Mouse (Mus musculus): ENCODE data around the gene Bbs10. TPM values are rescaled to one million over a fixed set of nuclear protein-coding genes. Genes with fewer than 3 reads are reported as not detected.

Gene Bbs10
- polyA plus RNA-seq, 1 experiment: 0.94 TPM

DNA sequence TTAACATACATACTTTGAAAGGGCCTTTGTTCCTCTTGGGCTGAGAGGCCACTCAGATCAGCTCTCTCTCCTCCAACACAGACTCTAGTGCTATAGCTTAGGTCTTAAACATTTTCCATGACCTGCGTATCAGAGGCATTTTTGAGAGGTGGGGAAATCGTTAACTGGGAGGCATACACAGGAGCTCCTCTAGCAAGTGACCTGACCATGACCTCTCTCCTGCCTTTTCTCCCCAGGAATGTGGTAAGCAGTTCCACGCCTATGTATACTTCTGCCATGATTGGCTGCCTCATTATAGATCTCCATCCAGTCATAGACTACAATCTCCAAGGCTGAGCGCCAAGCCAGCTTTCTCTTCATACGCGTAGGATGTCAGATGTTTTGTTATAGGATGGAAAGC is 14.8 kb downstream of the Bbs10 start:
- TF ChIP-seq GATA1 (IDR thresholded peaks at IDR 0.05; ENCODE audit: low read length): no peak

GRCm38 (mm10) chr10:111314636-111315395 is 16.3 kb downstream of the Bbs10 start:
- TF ChIP-seq GATA1 (IDR thresholded peaks at IDR 0.05; ENCODE audit: low read length): no peak

GRCm38 (mm10) chr10:111315940-111316339 is 17.5 kb downstream of the Bbs10 start:
- no peak for TF ChIP-seq GATA1 (IDR thresholded peaks at IDR 0.05; ENCODE audit: low read length)

GRCm38 (mm10) chr10:111318021-111318420 is 19.5 kb downstream of the Bbs10 start:
- TF ChIP-seq GATA1 (IDR thresholded peaks at IDR 0.05; ENCODE audit: low read length): no peak

DNA sequence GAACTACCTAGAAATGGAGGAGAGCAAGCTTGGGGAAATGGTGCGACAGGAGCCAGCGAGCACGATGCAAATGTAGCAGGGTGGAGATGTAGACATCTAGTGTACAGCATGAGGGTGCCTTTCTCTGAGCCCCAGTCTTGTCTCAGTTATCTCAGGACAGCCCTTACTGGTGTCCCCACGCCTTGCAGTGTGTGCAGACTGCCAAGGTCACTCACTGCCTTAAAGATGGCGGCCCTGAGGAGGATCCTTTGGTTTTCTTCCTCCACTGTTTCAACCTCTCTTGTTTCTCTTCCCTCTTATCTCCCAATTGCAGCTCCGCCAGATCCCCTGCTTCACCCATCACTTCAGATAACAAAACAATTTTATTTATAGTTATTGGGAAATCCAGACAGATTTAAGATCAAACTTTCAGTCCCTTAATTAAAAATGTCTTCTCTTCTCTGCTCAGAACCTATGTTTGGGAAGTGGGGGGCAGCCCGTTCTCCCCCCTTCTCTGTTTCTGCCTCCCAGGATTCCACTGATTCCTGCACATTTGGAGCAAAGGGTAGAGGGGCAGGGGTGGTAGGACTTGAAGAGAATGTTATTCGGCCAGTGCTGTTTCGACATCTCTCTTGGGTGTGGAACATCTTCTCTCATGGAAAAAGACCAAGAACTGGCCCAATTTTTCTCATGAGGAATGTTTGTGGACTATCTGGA is 20.5 kb downstream of the Bbs10 start:
- TF ChIP-seq GATA1 (IDR thresholded peaks at IDR 0.05; ENCODE audit: low read length): no peak

DNA sequence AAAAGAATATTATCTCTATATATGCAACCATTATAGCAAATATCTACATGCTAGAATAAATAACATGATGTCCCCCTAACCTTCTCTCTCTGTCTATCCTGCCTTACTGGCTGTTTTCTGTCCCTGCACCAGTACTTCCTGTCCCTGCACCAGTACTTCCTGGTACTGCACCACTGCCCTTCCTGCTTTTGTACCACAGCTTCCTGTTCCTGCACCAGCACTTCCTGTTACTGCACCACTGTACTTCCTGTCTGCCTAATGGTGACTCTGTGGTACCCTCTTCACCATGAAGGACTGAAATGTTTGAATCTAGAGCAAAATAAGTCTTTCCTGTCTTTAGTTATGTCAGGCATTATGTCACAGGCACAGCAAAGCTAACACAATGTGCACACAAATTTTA is 22.1 kb downstream of the Bbs10 start:
- TF ChIP-seq GATA1 (IDR thresholded peaks at IDR 0.05; ENCODE audit: low read length): no peak

GRCm38 (mm10) chr10:111327957-111328356 is 29.5 kb downstream of the Bbs10 start:
- no peak for TF ChIP-seq GATA1 (IDR thresholded peaks at IDR 0.05; ENCODE audit: low read length)

- no peak for TF ChIP-seq GATA1 (IDR thresholded peaks at IDR 0.05; ENCODE audit: low read length)
Observed at GRCm38 (mm10) chr10:111329326-111329725, 30.8 kb downstream of the Bbs10 start.

- no peak for TF ChIP-seq GATA1 (IDR thresholded peaks at IDR 0.05; ENCODE audit: low read length)
Observed at GRCm38 (mm10) chr10:111334902-111335301, 36.4 kb downstream of the Bbs10 start.

- no peak for TF ChIP-seq GATA1 (IDR thresholded peaks at IDR 0.05; ENCODE audit: low read length)
Observed at GRCm38 (mm10) chr10:111335517-111336352, 37.3 kb downstream of the Bbs10 start.

GRCm38 (mm10) chr10:111336353-111336713 is 37.9 kb downstream of the Bbs10 start:
- TF ChIP-seq GATA1 (IDR thresholded peaks at IDR 0.05; ENCODE audit: low read length): no peak

DNA sequence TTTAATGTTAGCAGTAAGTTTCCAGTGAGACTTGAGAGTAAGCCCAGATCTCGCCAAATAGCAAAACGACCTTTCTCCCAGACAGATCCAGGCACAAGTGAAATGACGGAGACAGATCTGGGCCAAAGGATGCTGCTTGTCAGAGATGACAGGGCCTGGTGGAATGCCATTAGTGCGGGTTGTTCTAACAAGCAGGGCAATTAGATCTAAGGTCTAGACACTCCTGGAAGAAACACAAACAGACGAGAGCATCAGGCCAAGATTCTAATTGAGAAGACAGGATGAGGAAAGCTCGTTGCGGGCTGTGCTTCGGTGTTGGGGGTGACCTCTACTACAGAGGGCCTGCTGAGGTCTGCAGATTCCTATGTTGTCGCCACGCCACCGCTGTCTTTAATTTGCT is 40.8 kb downstream of the Bbs10 start:
- no peak for TF ChIP-seq GATA1 (IDR thresholded peaks at IDR 0.05; ENCODE audit: low read length)

GRCm38 (mm10) chr10:111341761-111342160 is 43.3 kb downstream of the Bbs10 start:
- no peak for TF ChIP-seq GATA1 (IDR thresholded peaks at IDR 0.05; ENCODE audit: low read length)

DNA sequence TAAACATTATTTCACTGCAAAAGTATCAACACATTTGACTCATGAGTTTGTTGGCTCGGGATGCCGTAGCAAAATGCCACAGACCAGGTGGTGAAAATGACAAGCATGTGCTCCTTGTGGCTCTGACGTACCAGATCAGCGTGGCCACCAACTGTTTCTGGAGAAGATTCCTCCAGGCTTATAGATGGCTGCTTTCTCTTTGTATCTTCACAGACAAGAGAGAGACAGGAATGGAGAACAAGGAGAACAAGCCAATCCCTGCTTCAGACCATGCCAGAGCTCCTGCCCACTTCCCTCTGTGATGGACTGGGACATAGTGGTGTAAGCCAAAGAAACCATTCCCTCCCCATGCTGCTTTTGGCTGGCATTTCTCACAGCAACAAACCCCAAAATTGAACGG is 45.1 kb downstream of the Bbs10 start:
- TF ChIP-seq GATA1 (IDR thresholded peaks at IDR 0.05; ENCODE audit: low read length): no peak

DNA sequence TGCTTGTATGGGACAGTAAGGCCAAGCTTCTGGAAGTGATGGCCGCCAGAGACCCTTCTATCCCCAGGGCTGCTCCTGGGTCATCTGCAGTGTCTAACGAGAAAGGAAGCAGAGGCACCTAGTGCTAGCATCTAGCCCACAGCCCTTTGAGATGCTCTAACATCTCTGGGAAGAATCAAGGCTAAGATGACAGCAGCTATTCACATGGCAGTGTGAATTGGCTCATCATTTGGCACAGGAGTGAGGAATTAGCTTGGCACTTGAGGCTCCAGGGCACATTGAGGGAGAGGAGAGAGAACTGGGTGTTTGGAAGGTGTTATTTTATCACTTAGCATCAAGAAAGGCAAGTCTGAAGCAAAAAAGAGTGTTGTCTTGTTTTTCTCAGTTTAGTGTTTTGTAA is 49.8 kb downstream of the Bbs10 start:
- no peak for TF ChIP-seq GATA1 (IDR thresholded peaks at IDR 0.05; ENCODE audit: low read length)

Other genes with a start within 250 kb of the Bbs10 start
- 6.5 and 6.6 TPM in 2 replicates for gene Osbpl8, start 133.9 kb upstream of the Bbs10 start, polyA plus RNA-seq (2012)
- 200 and 254 TPM in 2 replicates for gene Nap1l1, start 174.5 kb downstream of the Bbs10 start, polyA plus RNA-seq (2012)
- 82.8 and 88.8 TPM in 2 replicates for gene Phlda1, start 207.6 kb downstream of the Bbs10 start, polyA plus RNA-seq (2012)